Mouse (Mus musculus): ENCODE data around the gene Serpinb9g.
"Not testable (repeated sequence)": the region's sequence is repeated elsewhere in the genome, so short reads cannot be mapped to it uniquely, and the experiment has no call there.

The Serpinb9g gene

DNA sequence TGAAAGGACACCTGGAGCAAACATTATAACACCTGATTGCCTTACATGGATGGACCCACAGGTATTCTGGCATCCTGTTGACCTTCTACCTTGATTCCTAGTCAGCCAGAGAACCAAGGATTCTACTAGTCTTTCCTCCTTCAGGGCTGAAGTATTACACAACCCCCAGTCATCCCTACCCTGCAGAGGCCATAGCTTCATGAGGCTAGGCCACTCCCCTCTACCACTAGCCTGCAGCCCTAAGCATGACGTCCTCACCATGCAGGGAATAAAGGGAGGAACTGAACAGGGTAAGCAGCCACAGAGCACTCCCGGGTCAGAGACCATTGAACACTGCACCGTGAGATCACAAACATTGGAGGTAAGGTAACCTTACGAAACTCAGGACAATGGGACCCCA is at the start of gene Serpinb9g:
TSS of gene Serpinb9g (plus strand) at position 301 of the 400 bp plus-strand sequence.
- not testable (repeated sequence) for DNase-seq (ENCODE audit: low read depth, low spot score)

GRCm38 (mm10) chr13:33483872-33484271 is 718 bp upstream of the Serpinb9g start:
- DNase-seq (ENCODE audit: low read depth, low spot score): not testable (repeated sequence)

- no peak for DNase-seq (ENCODE audit: low read depth, low spot score)
These were observed 40.0 kb downstream of the Serpinb9g start for GRCm38 (mm10) chr13:33524629-33525028.

DNA sequence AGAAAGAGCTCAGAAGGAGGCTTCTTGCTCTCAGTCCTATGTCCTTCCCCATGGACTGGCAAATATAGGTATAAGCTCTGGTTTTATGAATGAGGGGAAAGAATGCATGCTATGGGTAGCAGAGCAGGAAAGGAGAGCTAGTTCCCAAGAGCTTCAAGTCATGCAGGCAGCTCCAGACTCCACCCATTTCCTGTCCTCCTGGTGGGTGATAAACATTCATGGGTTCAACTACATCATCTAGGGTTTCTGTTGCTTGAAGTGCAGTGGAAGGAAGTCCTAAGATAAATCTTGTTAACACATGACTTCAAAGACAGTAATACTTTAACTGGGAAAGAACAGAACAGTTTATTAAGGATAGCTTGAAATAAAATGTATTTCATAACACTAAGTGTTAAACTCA is 48.2 kb downstream of the Serpinb9g start:
- no peak for DNase-seq (ENCODE audit: low read depth, low spot score)
